Mouse (Mus musculus): Measurements from ENCODE around the gene Acss2.
"Not testable (repeated sequence)": the region's sequence is repeated elsewhere in the genome, so short reads cannot be mapped to it uniquely, and the experiment has no call there.

The Acss2 gene

GRCm38 (mm10) chr2:155589521-155589920, 71.8 kb downstream of the Acss2 start:
- no peak for DNase-seq (ENCODE audit: low spot score in 2 of 2)

GRCm38 (mm10) chr2:155590876-155591275, 73.1 kb downstream of the Acss2 start:
- no peak for DNase-seq (ENCODE audit: low spot score in 2 of 2)

- DNase-seq (ENCODE audit: low spot score in 2 of 2) = no peak
Measured at GRCm38 (mm10) chr2:155591676-155592075, 73.9 kb downstream of the Acss2 start.

GRCm38 (mm10) chr2:155592137-155592853, 74.5 kb downstream of the Acss2 start, which contains the start of gene Gss:
Gss (minus strand) TSS chr2:155592810.
- DNase-seq (ENCODE audit: low spot score in 2 of 2) = peak; percentile 98 to 99

GRCm38 (mm10) chr2:155592854-155593283, 75.1 kb downstream of the Acss2 start:
- no peak for DNase-seq (ENCODE audit: low spot score in 2 of 2)

GRCm38 (mm10) chr2:155595516-155595915, 77.8 kb downstream of the Acss2 start:
- no peak for DNase-seq (ENCODE audit: low spot score in 2 of 2)

- no peak for DNase-seq (ENCODE audit: low spot score in 2 of 2)
Measured at GRCm38 (mm10) chr2:155603707-155604106, 86.0 kb downstream of the Acss2 start.

GRCm38 (mm10) chr2:155604560-155605235, 87.0 kb downstream of the Acss2 start:
- DNase-seq (ENCODE audit: low spot score in 2 of 2) = no peak

- not testable (repeated sequence) for DNase-seq (ENCODE audit: low spot score in 2 of 2)
Measured at GRCm38 (mm10) chr2:155605236-155605589, 87.5 kb downstream of the Acss2 start.

- DNase-seq (ENCODE audit: low spot score in 2 of 2) = no peak
Measured at GRCm38 (mm10) chr2:155606360-155606759, 88.6 kb downstream of the Acss2 start.

- DNase-seq (ENCODE audit: low spot score in 2 of 2) = no peak
Measured at GRCm38 (mm10) chr2:155610978-155611377, 93.2 kb downstream of the Acss2 start, which contains the start of gene Myh7b. Myh7b (plus strand) TSS chr2:155611212.

GRCm38 (mm10) chr2:155611834-155612550, 94.2 kb downstream of the Acss2 start:
- DNase-seq (ENCODE audit: low spot score in 2 of 2) = no peak

- DNase-seq (ENCODE audit: low spot score in 2 of 2) = no peak
Measured at GRCm38 (mm10) chr2:155613326-155613755, 95.6 kb downstream of the Acss2 start.

- no peak for DNase-seq (ENCODE audit: low spot score in 2 of 2)
Measured at GRCm38 (mm10) chr2:155613953-155614352, 96.2 kb downstream of the Acss2 start.

GRCm38 (mm10) chr2:155616971-155617370, 99.2 kb downstream of the Acss2 start:
- no peak for DNase-seq (ENCODE audit: low spot score in 2 of 2)

GRCm38 (mm10) chr2:155619817-155620216, 102.1 kb downstream of the Acss2 start:
- DNase-seq (ENCODE audit: low spot score in 2 of 2) = peak; percentile 83 to 88

- DNase-seq (ENCODE audit: low spot score in 2 of 2) = no peak
Measured at GRCm38 (mm10) chr2:155622606-155623005, 104.9 kb downstream of the Acss2 start.

GRCm38 (mm10) chr2:155623996-155624395, 106.2 kb downstream of the Acss2 start:
- no peak for DNase-seq (ENCODE audit: low spot score in 2 of 2)

- DNase-seq (ENCODE audit: low spot score in 2 of 2) = no peak
Measured at GRCm38 (mm10) chr2:155624730-155625129, 107.0 kb downstream of the Acss2 start.

GRCm38 (mm10) chr2:155626277-155626676, 108.5 kb downstream of the Acss2 start:
- DNase-seq (ENCODE audit: low spot score in 2 of 2) = no peak

- peak; percentile 53 to 58 for DNase-seq (ENCODE audit: low spot score in 2 of 2)
Measured at GRCm38 (mm10) chr2:155627030-155627738, 109.4 kb downstream of the Acss2 start.

GRCm38 (mm10) chr2:155628112-155628511, 110.4 kb downstream of the Acss2 start:
- DNase-seq (ENCODE audit: low spot score in 2 of 2) = no peak

Data from frontal cortex, postnatal 25 days (tissue).